Mouse (Mus musculus) ovary, postnatal 10 days (tissue): ENCODE measurements around the gene Slc31a1.

Experiments used
- DNase-seq: peaks from one replicate; pipeline ENCODE4 v3.0.0; 2022; ENCODE audit warnings: low spot score

The Slc31a1 gene

GRCm38 (mm10) chr4:62360088-62360804 is at the start of gene Slc31a1, which contains the start of gene Fkbp15:
Slc31a1 (plus strand) TSS chr4:62360727.
Fkbp15 (minus strand) TSS chr4:62360548.
- DNase-seq, result peak; percentile 79

- no peak for DNase-seq
Measured at GRCm38 (mm10) chr4:62312821-62313220, 47.7 kb upstream of the Slc31a1 start.

GRCm38 (mm10) chr4:62313641-62314211 is 46.8 kb upstream of the Slc31a1 start:
- no peak for DNase-seq

- no peak for DNase-seq
Measured at GRCm38 (mm10) chr4:62314516-62314915, 46.0 kb upstream of the Slc31a1 start.

- no peak for DNase-seq
Measured at GRCm38 (mm10) chr4:62316456-62316855, 44.1 kb upstream of the Slc31a1 start.

GRCm38 (mm10) chr4:62318294-62318693 is 42.2 kb upstream of the Slc31a1 start:
- DNase-seq, result no peak

GRCm38 (mm10) chr4:62322684-62323083 is 37.8 kb upstream of the Slc31a1 start:
- DNase-seq, result no peak

GRCm38 (mm10) chr4:62326111-62326510 is 34.4 kb upstream of the Slc31a1 start:
- no peak for DNase-seq

GRCm38 (mm10) chr4:62328941-62329660 is 31.4 kb upstream of the Slc31a1 start:
- no peak for DNase-seq

- DNase-seq, result no peak
Measured at GRCm38 (mm10) chr4:62331977-62332376, 28.6 kb upstream of the Slc31a1 start.

- DNase-seq, result no peak
Measured at GRCm38 (mm10) chr4:62338536-62338935, 22.0 kb upstream of the Slc31a1 start.

GRCm38 (mm10) chr4:62344000-62344399 is 16.5 kb upstream of the Slc31a1 start:
- DNase-seq, result no peak

- no peak for DNase-seq
Measured at GRCm38 (mm10) chr4:62345827-62346226, 14.7 kb upstream of the Slc31a1 start.

- no peak for DNase-seq
Measured at GRCm38 (mm10) chr4:62347605-62348328, 12.8 kb upstream of the Slc31a1 start.

- no peak for DNase-seq
Measured at GRCm38 (mm10) chr4:62348329-62348705, 12.2 kb upstream of the Slc31a1 start.

GRCm38 (mm10) chr4:62349371-62349770 is 11.2 kb upstream of the Slc31a1 start:
- no peak for DNase-seq

GRCm38 (mm10) chr4:62357631-62358148 is 2.8 kb upstream of the Slc31a1 start:
- no peak for DNase-seq

GRCm38 (mm10) chr4:62359256-62359775 is 1.2 kb upstream of the Slc31a1 start:
- DNase-seq, result no peak

GRCm38 (mm10) chr4:62360805-62361455 is 403 bp downstream of the Slc31a1 start:
- no peak for DNase-seq

GRCm38 (mm10) chr4:62361571-62361970 is 1.0 kb downstream of the Slc31a1 start:
- DNase-seq, result no peak

- no peak for DNase-seq
Measured at GRCm38 (mm10) chr4:62361997-62362396, 1.5 kb downstream of the Slc31a1 start.
